Mouse (Mus musculus) liver, adult (tissue): ENCODE data around the gene Pard3b.

ENCODE experiments used
- GATA4 ChIP-seq: IDR thresholded peaks from 2 replicates; pipeline ENCODE4 v1.6.1; 2014; ENCODE audit warnings: mild to moderate bottlenecking, low read length; ENCODE audit not compliant: insufficient replicate concordance

The Pard3b gene

DNA sequence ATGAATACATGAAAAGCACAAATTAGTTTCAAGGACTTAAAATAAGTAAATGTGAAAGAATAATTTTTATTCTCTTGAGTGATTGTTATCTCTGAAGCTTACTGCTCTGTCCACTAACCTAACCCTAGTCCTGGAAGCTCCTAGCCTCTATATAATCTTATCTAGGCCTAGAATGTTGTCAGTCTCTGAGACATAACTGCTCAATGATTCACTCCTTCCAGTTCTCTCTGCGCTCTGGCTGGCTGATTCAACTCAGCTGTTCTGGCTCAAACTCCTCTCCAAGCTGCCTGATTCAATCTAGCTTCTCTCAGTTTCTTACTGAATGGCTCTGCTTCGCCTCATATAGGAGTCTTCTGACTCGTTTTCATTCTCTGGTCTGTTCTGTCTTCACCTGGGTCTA, 798.9 kb downstream of the Pard3b start:
- no peak for TF ChIP-seq GATA4

DNA sequence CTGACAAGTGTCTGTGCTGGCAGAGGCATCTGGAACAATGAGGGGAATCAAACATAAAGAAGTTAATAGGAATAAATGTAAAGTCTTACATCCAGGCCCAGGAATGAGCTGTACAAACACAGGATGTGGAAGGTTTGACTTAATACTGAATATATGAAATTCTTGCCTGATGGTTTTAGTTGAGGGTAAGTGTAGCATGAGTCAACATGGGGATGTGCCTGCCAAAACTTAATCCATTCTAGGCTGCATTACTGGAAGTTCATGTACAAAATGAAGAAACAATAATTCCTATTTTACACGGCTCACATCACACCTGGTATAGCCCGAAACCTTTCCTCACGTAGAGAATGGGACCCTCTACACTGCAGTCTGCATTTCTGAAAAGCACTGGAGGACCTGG, 805.8 kb downstream of the Pard3b start:
- no peak for TF ChIP-seq GATA4

GRCm38 (mm10) chr1:62446818-62447217, 808.2 kb downstream of the Pard3b start:
- TF ChIP-seq GATA4: no peak

- TF ChIP-seq GATA4: no peak
Observed at GRCm38 (mm10) chr1:62449193-62449875, 810.7 kb downstream of the Pard3b start.

DNA sequence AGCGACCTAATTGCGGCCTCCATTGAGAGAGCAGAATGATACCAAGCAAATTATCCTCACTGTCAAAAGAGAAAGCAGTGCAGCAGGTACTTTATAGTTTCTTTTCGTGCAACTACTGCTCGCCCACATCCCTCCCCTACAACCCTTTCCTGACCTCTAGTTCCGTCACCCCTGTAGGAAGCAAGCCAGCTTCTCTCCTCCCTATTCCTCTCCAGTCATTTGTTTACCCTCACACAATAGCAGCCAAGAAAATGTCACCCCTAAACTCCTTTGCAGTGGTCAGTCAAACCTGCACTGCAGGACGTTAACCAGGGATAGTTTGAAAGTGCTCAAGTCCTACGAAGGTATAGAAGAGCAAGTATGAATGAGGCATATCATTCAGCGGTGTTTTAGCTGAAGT, 826.9 kb downstream of the Pard3b start:
- TF ChIP-seq GATA4: no peak

GRCm38 (mm10) chr1:62466544-62466943, 827.9 kb downstream of the Pard3b start:
- TF ChIP-seq GATA4: no peak

DNA sequence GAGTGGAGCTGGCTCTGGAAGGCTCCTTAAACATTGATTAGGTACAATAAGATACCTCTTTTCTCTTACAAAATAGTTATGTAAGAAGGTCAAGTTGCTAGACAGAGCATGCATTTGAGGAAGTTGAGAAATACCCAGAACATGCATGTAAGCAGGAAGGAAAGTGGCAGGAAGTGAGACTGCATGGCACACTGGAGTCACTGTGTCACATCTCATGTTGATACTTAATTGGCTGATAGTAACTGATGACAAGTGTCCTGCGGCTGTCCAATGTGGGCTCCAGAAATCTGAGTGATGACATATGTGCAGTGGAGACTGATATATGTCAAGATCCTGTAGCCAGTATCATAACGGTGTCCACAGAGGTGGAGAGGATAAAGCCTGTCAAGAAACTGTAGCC, 844.4 kb downstream of the Pard3b start:
- TF ChIP-seq GATA4: no peak

- no peak for TF ChIP-seq GATA4
Observed at GRCm38 (mm10) chr1:62488871-62489270, 850.2 kb downstream of the Pard3b start.

- no peak for TF ChIP-seq GATA4
Observed at GRCm38 (mm10) chr1:62499146-62499545, 860.5 kb downstream of the Pard3b start.

- no peak for TF ChIP-seq GATA4
Observed at GRCm38 (mm10) chr1:62510501-62510900, 871.9 kb downstream of the Pard3b start.

DNA sequence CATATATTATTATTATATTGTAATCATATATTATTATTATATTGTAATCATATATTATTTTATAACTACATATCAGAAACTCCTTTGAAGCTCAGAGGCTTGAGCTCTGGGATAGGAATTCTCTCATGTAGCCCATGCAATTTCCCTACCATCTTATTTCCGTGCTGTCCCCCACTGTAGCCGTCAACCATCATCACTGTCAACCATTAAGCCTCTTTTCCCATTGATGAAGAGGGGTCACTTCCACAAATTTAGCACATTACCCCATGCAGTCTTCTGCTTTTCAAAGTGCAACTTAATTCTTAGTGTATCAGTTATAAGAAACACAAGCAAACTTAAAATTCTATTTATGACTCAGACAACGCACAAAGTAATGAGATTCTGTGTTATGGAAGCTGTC, 873.1 kb downstream of the Pard3b start:
- TF ChIP-seq GATA4: no peak

- no peak for TF ChIP-seq GATA4
Observed at GRCm38 (mm10) chr1:62518621-62519213, 880.1 kb downstream of the Pard3b start.

- no peak for TF ChIP-seq GATA4
Observed at GRCm38 (mm10) chr1:62521368-62521767, 882.7 kb downstream of the Pard3b start.

GRCm38 (mm10) chr1:62522761-62523160, 884.1 kb downstream of the Pard3b start:
- no peak for TF ChIP-seq GATA4

DNA sequence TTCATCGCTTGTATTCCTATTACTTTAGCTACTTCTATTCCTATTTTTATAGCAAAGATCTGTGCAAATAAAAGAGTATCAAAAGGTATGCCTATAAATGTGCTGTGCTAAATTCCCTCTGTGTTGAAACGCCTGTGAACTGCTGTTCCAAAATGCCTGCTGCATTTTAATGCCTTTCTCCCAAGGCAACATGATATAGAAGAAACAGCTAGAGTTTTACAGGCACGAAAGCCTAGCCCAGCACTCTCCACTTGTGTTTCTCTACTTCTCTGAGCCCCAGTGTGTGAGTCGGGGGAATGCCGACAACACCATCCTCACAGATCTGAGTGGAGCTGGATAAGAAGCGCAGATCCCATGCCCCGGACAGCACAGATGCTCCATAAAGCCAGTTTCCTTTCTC, 889.2 kb downstream of the Pard3b start:
- no peak for TF ChIP-seq GATA4

DNA sequence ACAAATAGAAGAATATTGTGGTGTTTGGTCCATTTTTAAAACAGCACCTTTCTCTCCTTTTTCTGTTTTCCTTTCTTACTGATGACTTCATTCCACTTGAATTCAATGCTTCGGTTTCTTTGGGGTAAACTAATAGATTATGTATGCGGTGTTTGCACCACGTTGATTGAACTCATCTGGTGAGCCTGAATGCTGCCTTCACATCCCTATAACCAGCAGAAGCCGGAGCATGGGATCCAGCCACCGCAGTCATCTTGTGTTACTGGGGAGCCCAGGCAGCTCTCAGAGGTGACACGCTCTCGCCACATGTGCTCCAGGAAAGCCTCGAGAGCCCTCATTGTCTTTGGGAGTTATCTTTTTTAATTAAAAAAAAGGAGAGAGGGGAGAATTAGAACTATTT, 891.3 kb downstream of the Pard3b start:
- no peak for TF ChIP-seq GATA4
